Mouse (Mus musculus) urinary bladder, adult 2 months (tissue): ENCODE results near the gene Lrrd1. TPM values are rescaled to one million over a fixed set of nuclear protein-coding genes. Genes with fewer than 3 reads are reported as not detected.
A peak's percentile ranks its signal among the peaks of the same experiment; 100 is the strongest.
"Not testable (repeated sequence)": the region's sequence is repeated elsewhere in the genome, so short reads cannot be mapped to it uniquely, and the experiment has no call there.

Source experiments
- DNase-seq: peaks from one replicate; pipeline ENCODE4 v3.0.0; 2022; ENCODE audit warnings: low spot score
- polyA plus RNA-seq: library from polyadenylated mRNA; depleted of rRNA; stranded (reverse); fragments of >200 nt; gene quantifications from 2 replicates; pipeline ENCODE4 v1.2.3, GENCODE M21; 2012; rRNA removed

Gene Lrrd1
- polyA plus RNA-seq: not detected in 2 replicates

DNA sequence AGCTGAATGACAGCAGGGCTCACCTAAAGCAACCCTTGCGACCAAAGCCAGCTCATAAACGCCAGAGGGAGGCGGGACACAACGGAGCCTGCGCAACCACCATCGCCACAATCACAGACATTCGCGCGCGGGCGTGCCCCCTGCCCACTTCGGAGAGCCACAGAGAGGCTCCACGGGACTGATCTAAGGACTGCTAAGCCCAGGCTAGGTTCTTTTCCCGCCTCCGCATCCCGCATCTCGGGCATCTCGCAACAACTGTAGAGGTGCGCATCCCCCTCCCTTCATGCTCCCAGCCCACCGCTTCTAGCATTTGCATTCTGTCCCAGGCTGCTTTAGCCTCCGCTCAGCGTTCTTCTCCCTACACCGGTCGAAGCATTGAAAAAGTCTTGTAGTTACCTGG is at the start of gene Lrrd1:
Gene Lrrd1 (plus strand): TSS at position 148 of the 400 bp plus-strand sequence.
- no peak for DNase-seq

DNA sequence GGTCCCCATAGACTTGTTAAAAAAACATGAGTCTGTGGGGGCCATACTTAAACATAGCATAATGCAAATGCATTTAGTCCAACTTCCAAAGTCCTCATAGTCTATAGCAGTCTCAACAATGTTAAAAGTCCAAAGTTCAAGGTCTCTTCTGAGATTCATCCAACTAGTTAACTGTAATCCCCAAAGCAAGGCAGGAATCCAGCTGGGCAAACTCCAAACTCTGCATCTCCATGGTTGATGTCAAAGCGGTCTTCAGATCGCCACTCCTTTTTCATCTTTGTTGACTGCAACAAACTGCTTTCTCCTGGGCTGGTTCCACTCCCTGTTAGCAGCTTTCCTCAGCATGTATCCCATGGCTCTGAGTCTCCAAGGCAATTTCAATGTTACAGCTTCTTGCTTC is 47.9 kb upstream of the Lrrd1 start:
- DNase-seq: not testable (repeated sequence)

DNA sequence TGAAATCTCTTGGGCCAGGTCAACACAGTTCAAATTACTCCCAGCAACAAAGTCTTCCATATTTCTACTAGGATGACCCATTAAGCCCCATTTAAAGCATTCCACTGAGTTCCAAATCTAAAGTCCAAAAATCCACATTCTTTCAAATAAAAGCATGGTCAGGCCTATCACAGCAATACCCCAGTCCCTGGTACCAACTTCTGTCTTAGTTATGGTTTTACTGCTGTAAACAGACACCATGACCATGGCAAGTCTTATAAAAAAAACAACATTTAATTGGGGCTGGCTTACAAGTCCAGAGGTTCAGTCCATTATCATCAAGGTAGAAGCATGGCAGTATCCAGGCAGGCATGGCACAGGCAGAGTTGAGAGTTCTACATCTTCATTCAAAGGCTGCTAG is 46.3 kb upstream of the Lrrd1 start:
- DNase-seq: not testable (repeated sequence)

DNA sequence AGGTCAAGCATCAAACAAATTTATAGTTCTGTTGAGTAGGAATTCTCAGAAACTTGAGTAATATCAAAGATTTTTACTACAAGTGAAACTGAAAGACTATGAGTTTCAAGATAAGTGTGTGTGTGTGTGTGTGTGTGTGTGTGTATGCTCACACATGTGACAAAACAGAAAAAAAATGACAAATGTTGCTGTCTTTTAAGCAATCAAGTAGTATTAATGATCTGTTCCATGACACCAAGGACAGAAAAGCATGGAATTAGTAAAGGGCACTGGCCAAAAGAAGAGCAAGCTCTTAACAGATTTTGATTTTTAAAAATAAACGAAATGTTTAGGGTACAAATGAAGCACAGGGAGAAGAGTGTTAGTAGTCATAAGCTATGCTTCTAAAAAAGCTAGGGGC is 44.9 kb upstream of the Lrrd1 start:
- no peak for DNase-seq

DNA sequence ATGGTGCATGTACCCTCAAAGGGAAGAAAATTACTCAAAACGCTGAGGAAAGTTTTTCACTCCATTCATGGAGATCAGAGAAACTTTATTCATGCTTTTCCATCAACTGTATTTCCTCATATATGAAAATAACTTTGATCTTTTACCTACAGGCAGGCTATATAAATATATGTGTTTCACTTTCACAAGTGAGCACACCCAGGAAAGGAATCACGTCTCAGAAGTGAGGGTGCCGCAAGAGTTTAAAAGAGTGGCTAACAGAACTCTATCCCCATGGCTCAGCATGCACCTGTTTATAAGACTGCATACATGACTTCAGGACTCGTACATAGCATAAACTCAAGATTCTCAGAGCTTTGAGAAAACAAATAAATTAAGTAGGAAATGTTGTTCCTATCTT is 44.1 kb upstream of the Lrrd1 start:
- DNase-seq: no peak

DNA sequence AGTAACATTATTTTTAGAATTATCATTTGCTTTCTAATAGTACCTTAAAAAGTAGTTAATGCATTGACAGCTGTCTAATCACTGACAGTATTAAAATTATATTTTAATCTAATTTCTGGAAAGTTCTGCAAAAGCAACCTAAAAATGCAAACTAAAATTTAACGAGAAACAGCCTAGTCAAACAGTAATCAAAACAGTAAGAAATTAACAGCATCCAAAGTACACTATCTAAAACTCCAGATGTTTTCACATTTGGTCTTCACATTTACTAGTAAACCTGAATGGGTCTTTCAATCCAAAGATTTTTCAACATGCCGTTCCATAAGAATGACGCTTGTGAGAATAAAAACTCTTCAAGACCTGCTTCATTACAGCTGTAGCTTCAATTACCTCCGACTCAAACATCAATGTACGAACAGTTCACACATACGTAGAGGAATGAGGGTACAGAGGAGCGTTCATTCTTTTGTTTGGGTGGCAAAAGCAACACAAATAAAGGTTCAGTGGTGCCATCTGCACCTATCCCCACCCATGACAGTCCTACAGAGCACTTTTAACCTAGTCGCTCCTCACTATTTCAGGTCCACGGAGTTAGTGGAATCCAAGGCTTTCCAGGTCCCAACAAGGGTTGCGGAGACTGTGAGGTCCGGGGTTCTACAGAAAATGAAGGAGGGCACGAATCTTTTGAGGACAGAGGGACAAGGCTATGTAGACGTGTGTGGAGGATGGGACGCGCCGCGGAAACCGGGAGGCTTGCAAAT is 43.1 kb upstream of the Lrrd1 start:
- DNase-seq: no peak

DNA sequence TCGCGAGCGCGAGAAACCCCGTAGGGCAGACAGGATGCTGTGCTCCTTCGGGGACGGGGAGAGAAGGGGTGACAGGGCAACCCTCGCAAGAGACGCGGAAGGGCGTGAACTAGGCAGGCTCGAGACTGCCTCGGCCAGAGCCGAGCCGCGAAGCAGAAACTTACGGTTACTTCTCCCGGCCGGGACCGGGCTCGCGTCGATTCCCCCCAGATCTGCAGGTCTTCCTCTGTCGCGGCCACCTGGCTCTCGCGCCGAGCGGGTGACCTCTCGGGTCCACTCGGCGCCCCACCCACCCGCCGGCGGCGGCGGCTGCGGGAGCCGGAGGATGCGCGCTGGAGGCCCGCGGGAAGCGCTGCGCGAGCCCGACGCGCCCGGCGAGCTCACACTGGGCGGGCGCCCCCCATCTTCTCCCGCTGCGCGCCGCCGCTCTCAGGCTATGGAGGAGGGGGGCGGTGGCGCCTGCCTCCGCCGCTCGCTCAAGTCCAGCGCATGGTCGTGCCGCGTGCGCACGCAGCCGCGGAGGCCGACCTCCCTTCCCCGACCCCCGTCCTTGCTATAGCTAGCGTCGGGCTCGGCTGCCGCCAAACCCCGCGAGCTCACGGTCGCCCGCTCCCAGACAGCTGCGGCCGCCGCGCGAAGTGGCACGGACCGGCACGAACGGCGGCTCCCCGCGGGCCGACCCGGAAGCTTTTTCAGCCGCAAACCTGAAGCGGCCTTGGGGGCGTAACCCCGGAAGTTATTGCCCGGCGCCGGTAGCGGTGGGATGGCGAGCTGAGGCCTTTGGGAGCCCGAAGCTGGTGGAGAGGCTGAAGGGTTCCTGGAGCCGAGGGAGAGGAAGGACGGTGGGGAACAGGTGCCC is 42.3 kb upstream of the Lrrd1 start, which contains the start of the genes Ankib1 and Krit1:
Gene Ankib1 (minus strand): TSS at position 493 of the 859 bp plus-strand sequence.
Gene Krit1 (plus strand): TSS at position 752 of the 859 bp plus-strand sequence.
- peak; percentile 92 for DNase-seq

DNA sequence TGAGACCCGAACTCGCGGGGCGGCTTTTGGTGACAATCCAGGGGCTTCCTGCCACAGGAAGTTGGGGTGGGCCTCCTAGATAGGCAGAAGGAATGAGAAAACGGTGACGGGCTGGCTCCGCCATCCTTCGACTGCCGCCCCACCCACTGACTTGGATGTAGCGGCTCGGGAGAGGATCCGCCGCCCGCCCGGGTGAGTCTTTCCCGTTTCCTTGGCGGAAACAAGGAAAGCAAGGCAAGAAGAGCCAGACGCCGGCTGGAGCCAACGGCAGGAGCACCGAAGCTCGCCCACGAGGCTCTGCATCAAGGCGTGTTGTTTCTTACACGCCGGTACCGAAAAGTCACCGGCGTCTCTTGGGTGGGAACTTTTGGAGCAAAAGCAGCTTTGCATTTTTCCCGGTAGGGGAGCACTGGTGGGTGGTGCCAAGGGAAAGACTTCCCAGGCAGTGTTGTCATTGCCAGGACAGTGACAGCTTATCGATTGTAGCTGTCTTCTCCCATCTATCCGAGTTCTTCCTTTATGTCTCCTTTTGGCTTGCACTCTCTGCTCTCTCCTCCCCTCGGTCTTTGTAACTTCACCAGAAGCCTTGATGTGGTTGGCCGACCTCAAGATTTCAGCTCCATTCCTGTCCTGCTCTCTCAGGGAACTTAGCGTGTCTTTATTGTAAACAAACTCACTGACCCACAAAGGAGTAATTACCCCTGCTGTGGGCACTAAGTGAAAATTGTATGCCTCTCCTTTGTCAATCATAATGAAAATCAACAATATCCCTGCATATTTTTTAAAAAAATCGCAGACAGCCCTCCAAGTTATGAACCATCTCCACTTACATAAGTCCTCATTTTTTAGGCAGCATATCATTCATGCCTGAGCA is 41.4 kb upstream of the Lrrd1 start:
- DNase-seq: no peak

DNA sequence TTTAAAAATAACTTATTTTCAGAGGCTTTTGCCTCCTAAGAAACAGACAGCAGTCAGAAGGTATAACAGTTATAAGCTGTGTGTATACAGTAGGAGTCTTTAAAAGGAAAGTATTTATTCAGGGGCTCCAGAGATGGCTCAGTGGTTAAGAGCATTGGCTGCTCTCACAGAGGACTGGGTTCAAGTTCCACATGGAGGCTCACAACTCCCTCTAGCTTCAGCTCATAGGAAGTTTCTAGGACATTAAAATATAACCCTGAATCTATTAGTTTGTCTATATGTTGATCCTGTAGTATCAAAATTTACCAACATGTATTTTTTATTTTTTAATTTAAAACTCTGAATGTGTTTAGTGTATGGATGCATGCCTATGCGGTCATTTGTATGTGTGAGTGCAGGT is 36.5 kb upstream of the Lrrd1 start:
- DNase-seq: no peak

DNA sequence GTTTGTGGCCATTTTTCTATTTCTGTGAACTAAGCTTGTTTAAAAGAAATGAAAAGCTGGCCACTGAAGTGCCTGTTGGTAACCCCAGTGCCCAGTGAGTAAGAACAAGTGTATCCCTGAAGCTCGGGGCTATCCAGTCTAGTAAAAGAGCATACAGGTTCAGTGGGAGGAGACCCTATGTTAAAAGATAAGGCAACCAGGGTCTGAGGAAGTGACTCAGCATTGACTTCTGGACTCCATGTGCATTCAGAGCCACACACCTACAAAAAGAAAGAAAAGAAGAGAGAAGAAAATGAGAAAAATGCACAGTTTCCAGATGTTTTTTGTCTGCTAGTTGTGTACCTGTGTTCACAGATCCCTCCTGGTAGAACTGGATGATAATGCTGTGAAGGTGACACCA is 10.9 kb upstream of the Lrrd1 start:
- DNase-seq: no peak

DNA sequence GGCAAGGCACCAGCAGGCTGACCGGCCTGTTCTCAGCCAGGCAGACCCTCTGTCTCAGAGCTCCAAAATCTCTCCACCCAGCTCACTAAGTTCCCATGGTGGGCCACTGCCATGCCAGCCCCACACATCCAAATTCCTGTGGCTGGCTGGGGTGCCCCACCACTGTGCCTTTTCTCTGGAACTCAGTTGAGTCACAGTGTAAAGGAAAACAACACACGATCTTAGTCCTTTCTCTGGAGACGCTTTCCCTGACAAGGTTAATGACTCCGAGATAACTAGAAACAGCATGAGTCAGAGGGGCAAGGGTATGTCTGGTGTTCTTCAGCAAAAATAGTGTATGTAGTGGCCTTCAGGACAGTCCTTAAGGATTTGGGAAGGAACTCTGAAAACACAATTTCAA is 25.2 kb downstream of the Lrrd1 start:
- no peak for DNase-seq

DNA sequence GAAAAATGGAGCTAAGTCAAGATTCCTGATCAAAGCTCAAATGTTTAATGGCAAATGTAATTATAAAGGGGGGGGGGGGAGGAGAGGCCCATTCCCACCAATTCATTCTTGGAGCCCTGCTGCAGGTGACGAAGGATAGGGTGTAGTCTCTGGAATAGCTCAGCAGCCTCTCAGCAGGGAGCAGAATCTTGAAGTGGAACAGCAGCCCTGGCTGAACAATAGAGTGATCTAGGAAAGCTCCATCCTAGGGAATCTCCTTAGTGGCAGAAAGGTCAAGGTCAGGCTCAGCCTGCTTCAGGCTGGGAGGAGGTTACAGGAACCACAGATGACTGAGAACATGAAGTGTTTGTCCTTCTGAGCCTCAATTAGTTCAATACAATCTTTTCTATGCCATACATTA is 27.4 kb downstream of the Lrrd1 start:
- no peak for DNase-seq

DNA sequence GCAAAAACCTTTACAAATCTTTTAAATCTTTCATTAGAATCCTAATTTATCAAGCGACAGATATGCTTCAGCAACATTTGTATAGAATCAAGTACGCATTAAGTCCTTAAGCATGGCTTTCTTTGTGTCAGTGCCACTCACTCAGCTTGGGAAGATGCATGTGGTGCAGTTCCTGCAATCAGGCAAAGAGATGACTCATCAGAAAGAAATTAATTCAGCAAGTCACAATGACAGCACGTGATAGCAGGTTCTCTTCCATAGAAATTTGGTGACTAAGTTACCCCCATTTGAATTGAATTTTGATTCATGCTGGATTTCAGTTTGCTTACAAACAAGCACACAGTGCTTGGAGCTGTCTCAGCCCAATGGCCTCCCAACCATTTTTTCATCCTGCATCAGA is 28.5 kb downstream of the Lrrd1 start:
- DNase-seq: no peak

DNA sequence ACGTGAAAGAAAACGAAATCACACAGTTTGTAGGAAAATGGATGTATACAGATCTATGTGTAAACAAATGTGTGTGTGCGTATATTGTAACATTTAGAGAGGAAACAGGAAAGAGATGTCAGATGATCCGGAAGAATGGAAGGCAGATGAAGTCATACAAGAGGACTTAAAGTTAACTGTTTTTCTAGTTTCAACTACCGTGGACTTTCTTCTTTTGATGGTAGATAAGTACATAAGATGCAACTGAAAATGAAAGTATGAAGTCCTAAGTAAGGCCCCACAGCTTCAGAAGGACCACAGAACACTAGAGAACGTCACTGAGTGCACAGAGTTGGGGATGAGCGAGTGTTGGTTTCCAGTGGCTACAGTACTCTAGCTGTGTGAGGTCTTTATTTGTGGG is 41.9 kb downstream of the Lrrd1 start:
- DNase-seq: not testable (repeated sequence)

DNA sequence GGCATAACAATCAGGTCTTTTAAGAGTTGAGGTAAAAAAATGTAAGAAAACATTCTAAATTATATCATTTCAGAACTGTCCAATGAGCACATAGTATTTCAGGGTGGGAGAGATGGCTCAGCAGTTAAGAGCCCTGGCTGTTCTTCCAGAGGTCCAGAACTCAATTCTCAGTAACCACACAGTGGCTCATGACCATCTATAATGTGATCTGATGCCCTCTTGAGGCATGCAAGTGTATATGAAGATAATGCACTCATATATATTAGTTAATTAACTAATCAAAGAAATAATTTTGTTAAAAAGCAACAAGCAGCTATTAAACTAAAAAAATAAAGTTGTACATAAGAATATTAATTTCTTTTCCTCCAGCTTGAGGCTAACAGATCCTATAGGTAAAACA is 44.2 kb downstream of the Lrrd1 start:
- no peak for DNase-seq

DNA sequence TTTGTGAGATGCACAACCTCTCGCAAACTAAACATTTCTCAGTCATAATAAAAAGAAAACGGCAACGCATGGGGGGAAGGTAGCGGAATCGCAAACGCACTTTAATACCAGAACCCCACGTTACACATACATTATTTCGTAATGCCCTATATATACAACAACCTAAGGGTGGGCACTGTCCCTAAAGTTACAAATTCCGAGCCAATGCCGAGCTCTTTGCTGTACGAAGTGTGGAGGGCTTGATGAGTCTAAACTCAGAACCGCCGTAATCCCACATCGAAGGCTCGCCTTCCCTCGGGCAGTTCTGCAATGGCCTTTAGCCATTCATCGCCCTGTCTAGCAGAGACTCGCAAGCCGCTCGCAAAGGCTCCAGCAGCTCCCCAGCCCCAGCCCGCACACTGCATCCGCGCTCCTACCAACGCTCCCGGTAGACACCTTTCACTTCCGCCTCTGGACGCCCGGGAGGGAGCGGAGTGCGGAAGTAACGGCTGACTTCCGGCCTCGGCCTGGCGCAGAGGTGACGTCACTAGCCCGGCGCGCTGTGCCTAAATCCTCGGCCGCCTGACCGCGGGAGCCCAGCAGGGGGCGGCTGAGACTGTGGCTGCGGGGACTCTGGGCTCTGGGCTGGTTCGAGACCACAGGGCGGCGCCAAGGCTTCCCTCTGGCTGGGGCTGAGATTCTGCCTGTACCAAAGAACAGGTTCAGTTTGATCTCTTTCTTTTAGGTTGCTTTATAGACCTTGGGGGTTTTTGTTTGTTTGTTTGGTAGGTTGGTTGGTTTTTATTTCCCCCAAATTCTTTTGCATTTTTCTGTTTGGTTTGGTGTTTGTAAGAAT is 48.7 kb downstream of the Lrrd1 start, which contains the start of gene Mterf1a:
Gene Mterf1a (minus strand): TSS at position 475 of the 835 bp plus-strand sequence.
- not testable (repeated sequence) for DNase-seq

DNA sequence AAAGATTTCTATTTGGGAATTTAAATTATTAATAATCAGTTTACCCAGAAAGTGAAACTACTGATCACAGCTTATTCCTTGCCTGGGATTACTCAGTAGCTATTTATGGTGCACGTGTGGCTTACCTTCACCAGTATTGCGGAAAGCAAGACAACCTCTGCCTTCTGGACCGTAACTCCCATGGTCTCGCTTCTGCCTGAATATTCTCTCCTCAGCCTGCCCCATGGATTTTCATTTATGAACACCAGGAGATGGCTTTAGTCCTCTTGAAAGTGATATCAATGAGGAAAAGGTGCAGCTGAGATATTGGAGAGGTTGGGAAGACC is 49.3 kb downstream of the Lrrd1 start:
- not testable (repeated sequence) for DNase-seq

DNA sequence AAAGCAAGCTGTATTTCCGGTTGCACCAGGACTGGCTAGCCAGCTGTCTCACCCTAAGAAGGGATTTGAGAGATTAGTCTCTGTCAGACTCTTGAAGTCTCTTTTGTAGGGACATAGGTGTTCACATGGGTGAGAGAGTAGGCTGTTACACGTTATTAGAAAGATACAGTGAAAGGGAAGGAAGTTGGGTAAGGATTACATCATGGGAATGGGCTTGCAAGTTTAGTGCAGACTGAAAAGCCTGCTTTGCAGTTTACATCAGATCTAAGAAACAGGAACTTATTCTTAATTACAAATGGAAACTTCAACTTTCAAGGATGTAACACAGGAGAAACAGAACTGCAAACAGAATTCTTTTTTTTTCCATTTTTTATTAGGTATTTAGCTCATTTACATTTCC is 60.5 kb downstream of the Lrrd1 start:
- no peak for DNase-seq
